Mouse (Mus musculus) mammary gland, adult 2 months (tissue): Measurements from ENCODE around the gene Tab1. TPM values are rescaled to one million over a fixed set of nuclear protein-coding genes. Genes with fewer than 3 reads are reported as not detected.

ENCODE experiments used
- polyA plus RNA-seq: library from polyadenylated mRNA; depleted of rRNA; stranded (reverse); fragments of >200 nt; gene quantifications from 2 replicates; pipeline ENCODE4 v1.2.3, GENCODE M21; 2012; ENCODE audit warnings: low replicate concordance; rRNA removed

Gene Tab1
- polyA plus RNA-seq, result 22.7 and 23.2 TPM in 2 replicates

GRCm38 (mm10) chr15:80132993-80133586 lies at the start of gene Tab1:
Gene Tab1, plus strand, starts transcription at chr15:80133127.

GRCm38 (mm10) chr15:80091121-80091955 lies 41.6 kb upstream of the Tab1 start, which contains the start of the genes Syngr1 and Rpl3:
Gene Syngr1, plus strand, starts transcription at chr15:80091334.
Gene Rpl3, minus strand, starts transcription at chr15:80091868.

DNA sequence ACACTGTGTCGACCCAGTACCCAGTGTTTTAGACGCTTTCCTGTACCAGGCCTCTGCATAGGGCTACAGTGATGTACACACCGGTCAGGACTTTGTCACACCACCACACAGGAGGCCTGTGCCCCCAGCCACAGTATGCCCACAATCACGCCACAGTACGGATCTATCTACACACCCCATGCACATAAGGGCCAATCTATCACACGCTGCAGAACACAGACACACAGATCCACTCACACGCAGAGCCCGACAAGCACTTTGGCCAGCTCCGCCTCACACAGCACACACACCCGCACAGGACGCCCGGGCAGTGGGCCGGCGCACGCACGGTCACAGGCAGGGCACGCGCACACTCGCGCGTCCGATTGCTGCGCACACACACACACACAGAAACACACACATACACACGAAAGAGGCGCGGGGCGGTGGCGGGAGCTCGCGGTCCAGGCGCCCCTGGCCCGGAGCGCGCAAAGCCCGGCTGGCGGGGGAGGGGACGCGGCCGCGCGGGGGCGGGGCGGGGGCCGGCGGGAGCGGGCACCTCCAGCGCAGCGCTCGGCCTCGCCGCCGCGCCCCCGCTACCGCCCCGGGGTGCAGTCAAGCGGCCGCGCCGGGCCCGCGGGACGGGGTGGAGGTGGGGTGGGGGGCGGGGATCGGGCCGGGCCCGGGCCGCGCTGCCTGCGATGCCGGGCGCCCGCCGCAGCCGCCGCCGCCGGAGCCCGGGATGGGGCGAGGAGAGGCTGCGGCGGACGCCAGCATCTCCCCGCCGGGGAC lies 40.3 kb downstream of the Tab1 start, which contains the start of gene Mgat3:
Gene Mgat3 (plus strand): TSS at position 721 of the 771 bp plus-strand sequence.

Other genes with a start within 250 kb of the Tab1 start
- 71.3 and 98.3 TPM in 2 replicates for gene Apobec3, start 241.5 kb upstream of the Tab1 start, polyA plus RNA-seq
- 55.6 and 76.8 TPM in 2 replicates for gene Cbx7, start 162.0 kb upstream of the Tab1 start, polyA plus RNA-seq
- gene Pdgfb, start 118.2 kb upstream of the Tab1 start, polyA plus RNA-seq, result 40.3 and 42.8 TPM in 2 replicates
- 53.8 and 69.3 TPM in 2 replicates for gene Syngr1, start 41.8 kb upstream of the Tab1 start, polyA plus RNA-seq
- gene Rpl3, start 41.3 kb upstream of the Tab1 start, polyA plus RNA-seq, result 443 and 476 TPM in 2 replicates
- gene Mgat3, start 40.6 kb downstream of the Tab1 start, polyA plus RNA-seq, result 4.7 and 5.7 TPM in 2 replicates
- gene Mief1, start 100.9 kb downstream of the Tab1 start, polyA plus RNA-seq, result 18.5 and 20.0 TPM in 2 replicates
- gene AC140267.1, start 102.7 kb downstream of the Tab1 start, polyA plus RNA-seq, result not detected in 2 replicates
- 158 and 174 TPM in 2 replicates for gene Atf4, start 122.1 kb downstream of the Tab1 start, polyA plus RNA-seq
- 18.6 and 28.4 TPM in 2 replicates for gene Rps19bp1, start 131.2 kb downstream of the Tab1 start, polyA plus RNA-seq
- gene Cacna1i, start 154.1 kb downstream of the Tab1 start, polyA plus RNA-seq, result 2.7 and 9.1 TPM in 2 replicates